Mouse (Mus musculus): ENCODE measurements around the gene Osbpl3.

- TF ChIP-seq POLR2A (IDR thresholded peaks at IDR 0.05; ENCODE audit: insufficient read depth, low read length) (no peak), CTCF (IDR thresholded peaks at IDR 0.05; ENCODE audit: low read depth, low read length) (no peak)
Measured at GRCm38 (mm10) chr6:50379740-50380139, 76.3 kb downstream of the Osbpl3 start.

All from ES-Bruce4 (cell line).